Mouse (Mus musculus): Measurements from ENCODE around the gene Peak1. TPM values are rescaled to one million over a fixed set of nuclear protein-coding genes. Genes with fewer than 3 reads are reported as not detected.

Peak1 gene
- polyA plus RNA-seq, 1 experiment = 7.6 TPM

DNA sequence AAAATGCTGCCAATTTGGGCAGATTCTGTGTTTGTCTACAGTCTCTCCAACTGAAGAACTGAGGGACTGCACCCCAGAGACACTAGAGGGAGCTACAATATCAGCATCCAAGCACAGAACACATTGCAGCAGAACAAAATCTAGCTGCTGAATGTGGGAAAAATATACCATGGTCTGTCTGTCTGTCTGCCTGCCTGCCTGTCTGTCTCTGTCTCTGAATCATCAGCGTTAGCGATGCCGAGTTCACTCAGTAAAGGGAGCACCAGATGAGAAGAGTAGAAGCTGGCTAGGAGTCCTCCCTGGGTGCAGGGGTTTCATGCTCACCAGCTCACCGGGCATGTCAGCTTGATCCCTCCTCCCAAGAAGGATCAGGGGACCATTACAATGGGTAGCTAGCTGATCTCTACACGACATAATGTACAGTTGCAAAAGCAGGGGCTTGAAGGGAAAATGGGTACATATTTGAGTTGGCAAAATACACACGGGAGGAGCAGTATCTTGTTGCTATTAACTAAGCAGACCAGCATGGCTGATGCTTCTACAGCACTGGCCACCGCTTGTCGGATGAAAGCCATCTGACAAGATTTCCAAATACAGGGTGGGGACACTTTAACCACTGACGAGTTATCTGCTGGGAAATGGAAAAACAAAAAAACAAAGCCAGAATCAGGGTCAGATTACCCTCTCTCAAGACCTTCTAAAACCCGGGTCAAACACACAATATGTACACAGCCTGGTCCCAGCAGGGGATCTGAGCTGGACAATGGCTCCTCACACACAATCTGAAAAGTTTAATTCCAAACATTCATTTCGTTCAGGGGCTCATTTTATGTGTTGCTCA, 204.2 kb downstream of the Peak1 start:
- WGBS = 37% methylated on average over 11 of the region's 11 CpGs
- DNase-seq (ENCODE audit: low read depth, low spot score) = no peak

DNA sequence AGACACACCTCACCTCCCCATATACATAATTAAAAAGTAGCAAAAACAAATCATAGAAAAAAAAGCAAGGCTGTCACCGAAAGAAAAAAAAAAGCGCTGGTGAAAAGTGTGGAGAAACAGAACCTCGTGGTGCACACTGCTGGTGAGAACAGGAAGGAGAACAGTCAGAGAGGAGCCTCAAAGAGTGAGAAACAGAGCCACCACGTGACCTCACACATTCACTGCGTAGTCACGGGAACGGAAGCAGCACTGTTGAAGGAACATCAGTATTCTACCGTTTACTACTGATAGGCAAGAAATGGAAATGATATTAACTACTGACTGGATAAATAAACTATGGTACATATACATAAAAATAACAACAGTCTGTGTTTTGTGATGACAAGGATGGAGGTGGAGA, 209.1 kb downstream of the Peak1 start:
- WGBS = 83% methylated on average over 8 of the region's 8 CpGs
- no peak for DNase-seq (ENCODE audit: low read depth, low spot score)

- WGBS = 68% methylated on average over 5 of the region's 5 CpGs
- no peak for DNase-seq (ENCODE audit: low read depth, low spot score)
Observed at GRCm38 (mm10) chr9:56207516-56207915, 210.4 kb downstream of the Peak1 start.

DNA sequence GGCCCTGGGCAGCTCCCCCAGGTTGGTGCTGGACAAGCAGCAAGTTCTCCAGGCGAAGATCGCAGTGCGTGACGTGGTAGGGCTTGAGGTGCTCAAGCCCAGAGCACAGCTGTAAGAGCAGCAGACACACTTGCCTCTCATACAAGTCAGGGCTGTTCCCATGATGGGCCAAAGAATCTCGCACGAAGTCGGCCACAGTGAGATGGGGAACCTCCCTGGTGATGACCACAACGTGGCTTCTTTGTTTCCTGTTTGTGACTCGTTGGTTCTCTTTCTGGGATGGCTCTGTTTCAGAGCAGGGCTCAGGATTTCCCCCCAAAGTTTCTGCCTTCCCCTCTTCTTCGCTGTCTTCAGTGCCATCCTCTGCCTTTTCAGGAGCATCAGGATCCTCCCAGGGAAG, 210.8 kb downstream of the Peak1 start:
- DNase-seq (ENCODE audit: low read depth, low spot score) = no peak
- 85% methylated on average over 10 of the region's 10 CpGs for WGBS

- no peak for DNase-seq (ENCODE audit: low read depth, low spot score)
- WGBS = 88% methylated on average over 11 of the region's 11 CpGs
Observed at GRCm38 (mm10) chr9:56205336-56205735, 212.5 kb downstream of the Peak1 start.

GRCm38 (mm10) chr9:56204316-56204715, 213.6 kb downstream of the Peak1 start:
- no peak for DNase-seq (ENCODE audit: low read depth, low spot score)
- 95% methylated on average over 4 of the region's 4 CpGs for WGBS

DNA sequence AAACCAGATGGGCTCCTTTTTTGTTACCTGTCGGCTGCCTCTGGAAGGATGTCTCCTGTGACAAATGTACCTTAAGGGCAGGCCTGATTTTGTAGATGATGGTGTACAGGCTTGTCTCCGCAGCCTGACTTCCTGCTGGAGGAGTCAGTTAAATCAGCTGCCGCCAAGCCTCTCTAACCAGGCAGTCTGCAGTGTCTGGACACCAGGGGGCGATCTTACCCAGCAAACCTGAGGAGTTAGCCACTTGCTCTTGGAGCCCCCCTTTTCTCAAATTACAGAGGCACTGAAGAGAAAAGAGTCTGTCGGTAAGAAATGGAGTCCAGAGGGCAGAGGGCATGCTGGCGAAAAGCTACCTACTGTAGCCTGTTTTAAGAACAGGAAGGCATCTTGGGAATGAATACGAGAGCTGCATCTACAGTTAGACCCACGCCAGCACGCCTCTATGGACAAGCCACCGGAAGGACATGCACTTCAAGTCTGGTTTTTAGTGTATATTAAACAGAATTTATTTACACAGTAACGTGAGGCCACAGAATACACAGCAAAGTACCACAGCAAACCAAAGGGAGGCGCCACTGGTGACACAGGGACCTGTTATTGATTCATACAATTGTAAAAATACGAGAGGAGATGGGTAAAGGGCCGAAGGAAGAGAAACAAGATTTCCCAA, 217.1 kb downstream of the Peak1 start:
- WGBS = 23% methylated on average over 14 of the region's 14 CpGs

DNA sequence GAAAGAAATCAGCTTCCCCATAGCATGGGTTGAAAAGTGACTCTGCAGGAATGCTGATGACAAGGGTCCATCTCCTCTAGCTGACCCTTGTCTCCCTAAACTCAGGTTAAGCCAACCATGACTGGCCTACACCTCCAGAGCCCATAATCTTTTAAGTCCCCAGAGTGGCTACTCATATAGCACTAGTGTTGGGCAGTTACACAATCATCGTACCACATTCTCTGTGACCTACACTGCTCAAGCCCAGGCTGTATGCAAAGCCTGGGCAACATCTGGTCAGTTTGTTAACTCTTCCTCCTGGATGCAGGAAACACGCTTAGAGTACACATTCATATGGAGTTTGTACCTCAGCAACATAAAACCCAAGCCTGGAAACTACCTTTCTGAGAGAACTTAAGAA, 217.7 kb downstream of the Peak1 start:
- WGBS = 52% methylated on average over 2 of the region's 2 CpGs
- no peak for DNase-seq (ENCODE audit: low read depth, low spot score)

More for the DNA sequence above, 217.1 kb downstream of the Peak1 start:
- peak; percentile 57 for DNase-seq (ENCODE audit: low read depth, low spot score)

DNA sequence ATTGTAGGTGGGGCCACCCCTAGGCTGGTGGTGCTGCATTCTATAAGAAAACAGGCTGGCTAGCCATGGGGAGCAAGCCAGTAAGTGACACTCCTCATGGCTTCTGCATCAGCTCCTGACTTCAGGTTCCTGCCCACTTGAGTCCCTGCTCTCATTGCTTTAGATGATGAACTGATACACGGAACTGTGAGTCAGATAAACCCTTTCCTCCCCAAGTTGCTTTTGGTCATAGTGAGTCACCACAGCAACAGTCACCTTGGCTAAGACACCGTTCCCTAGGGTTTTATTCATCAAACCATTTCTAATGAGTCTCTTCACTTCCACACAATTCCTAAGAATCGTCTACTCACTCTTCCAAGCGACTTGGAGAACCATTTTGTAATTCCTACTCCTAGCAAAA, 220.9 kb downstream of the Peak1 start:
- DNase-seq (ENCODE audit: low read depth, low spot score) = no peak
- WGBS = 82% methylated on average over 4 of the region's 4 CpGs

GRCm38 (mm10) chr9:56195193-56195592, 222.7 kb downstream of the Peak1 start:
- whole genome bisulfite sequencing = 71% methylated on average over 3 of the region's 3 CpGs
- no peak for DNase-seq (ENCODE audit: low read depth, low spot score)

GRCm38 (mm10) chr9:56191498-56192455, 226.1 kb downstream of the Peak1 start:
- 80% methylated on average over 11 of the region's 11 CpGs for WGBS
- DNase-seq (ENCODE audit: low read depth, low spot score) = no peak

- 54% methylated on average over 8 of the region's 8 CpGs for WGBS
- DNase-seq (ENCODE audit: low read depth, low spot score) = no peak
Observed at GRCm38 (mm10) chr9:56180118-56180781, 237.6 kb downstream of the Peak1 start.

GRCm38 (mm10) chr9:56179416-56180117, 238.3 kb downstream of the Peak1 start:
- 68% methylated on average over 6 of the region's 6 CpGs for WGBS
- DNase-seq (ENCODE audit: low read depth, low spot score) = no peak

- no peak for DNase-seq (ENCODE audit: low read depth, low spot score)
Observed at GRCm38 (mm10) chr9:56177354-56177753, 240.5 kb downstream of the Peak1 start.

GRCm38 (mm10) chr9:56175316-56175715, 242.6 kb downstream of the Peak1 start:
- no peak for DNase-seq (ENCODE audit: low read depth, low spot score)
- 93% methylated on average over 3 of the region's 3 CpGs for WGBS

More at GRCm38 (mm10) chr9:56177354-56177753, 240.5 kb downstream of the Peak1 start:
- WGBS = 85% methylated on average over 4 of the region's 4 CpGs

- WGBS = 85% methylated on average over 6 of the region's 6 CpGs
- DNase-seq (ENCODE audit: low read depth, low spot score) = no peak
Observed at GRCm38 (mm10) chr9:56167690-56168089, 250.2 kb downstream of the Peak1 start.

DNA sequence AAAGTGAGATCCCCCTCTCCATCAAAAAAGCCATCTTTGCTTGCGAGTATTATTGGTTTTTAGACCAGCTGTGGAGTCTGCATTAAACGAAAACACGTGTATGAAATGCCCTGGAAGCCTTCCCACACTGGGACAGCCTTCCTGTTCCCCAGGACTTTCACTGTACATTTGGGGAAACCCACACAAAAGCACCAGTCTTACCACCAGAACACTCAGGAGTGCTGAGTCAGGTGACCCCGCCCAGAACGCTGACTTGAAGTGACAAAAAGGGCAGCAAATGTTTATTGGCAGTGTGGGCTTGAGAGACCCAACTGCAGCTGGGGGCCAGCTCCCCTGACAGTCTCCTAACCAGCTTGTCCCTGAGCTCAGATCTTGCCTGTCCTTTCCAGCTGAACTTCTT, 251.7 kb downstream of the Peak1 start:
- 41% methylated on average over 5 of the region's 5 CpGs for WGBS

GRCm38 (mm10) chr9:56165377-56165776, 252.5 kb downstream of the Peak1 start, which contains the start of gene Tspan3:
Gene Tspan3 (minus strand): TSS chr9:56165477.
- 93% methylated on average over 6 of the region's 6 CpGs for WGBS
- DNase-seq (ENCODE audit: low read depth, low spot score) = no peak

More for the DNA sequence above, 251.7 kb downstream of the Peak1 start:
- no peak for DNase-seq (ENCODE audit: low read depth, low spot score)
